Mouse (Mus musculus) embryo, embryonic 10.5 days (tissue): Measurements from ENCODE around the gene Zfp536.

Experiments
- DNase-seq: peaks from one replicate; pipeline ENCODE4 v3.0.0-alpha.2; 2015; ENCODE audit warnings: low spot score

Gene Zfp536

GRCm38 (mm10) chr7:37471726-37472125, 301.7 kb downstream of the Zfp536 start:
- DNase-seq = no peak

- peak; percentile 39 for DNase-seq
Measured at GRCm38 (mm10) chr7:37466477-37467243, 306.8 kb downstream of the Zfp536 start.

GRCm38 (mm10) chr7:37464186-37464721, 309.2 kb downstream of the Zfp536 start:
- peak; percentile 72 for DNase-seq

GRCm38 (mm10) chr7:37447523-37447922, 325.9 kb downstream of the Zfp536 start:
- DNase-seq = no peak

GRCm38 (mm10) chr7:37439912-37440311, 333.5 kb downstream of the Zfp536 start:
- no peak for DNase-seq

GRCm38 (mm10) chr7:37439117-37439844, 334.2 kb downstream of the Zfp536 start:
- peak; percentile 70 for DNase-seq

- DNase-seq = no peak
Measured at GRCm38 (mm10) chr7:37437887-37438286, 335.6 kb downstream of the Zfp536 start.

GRCm38 (mm10) chr7:37433156-37433555, 340.3 kb downstream of the Zfp536 start:
- DNase-seq = peak; percentile 14

- DNase-seq = no peak
Measured at GRCm38 (mm10) chr7:37431471-37431870, 342.0 kb downstream of the Zfp536 start.

GRCm38 (mm10) chr7:37426061-37426460, 347.4 kb downstream of the Zfp536 start:
- no peak for DNase-seq

- no peak for DNase-seq
Measured at GRCm38 (mm10) chr7:37422966-37423365, 350.5 kb downstream of the Zfp536 start.
